26 mouse cellular contexts compared by ENCODE assay signal in genomic region chr4:97596348-97596747, GRCm38 (mm10).
"Had no signal": no experiment of that assay in that cellular context is flagged by ENCODE, and none has a peak within 500 bp of the region (broad histone marks: within the 10 kb centered on the region; RNA-seq: fewer than 3 reads in every experiment).

No protein-coding gene starts in this region.

- H3K9me3 ChIP-seq: heart, embryonic 13.5 days; heart, embryonic 15.5 days; hindbrain, embryonic 13.5 days; hindbrain, embryonic 15.5 days; intestine, embryonic 15.5 days; kidney, embryonic 15.5 days; limb, embryonic 13.5 days; limb, embryonic 15.5 days; liver, embryonic 12.5 days had no signal

- DNase-seq: gastrocnemius, postnatal 14 days; gastrocnemius, postnatal 36 days; heart, adult 11 months; heart, adult 2 months; heart, postnatal 14 days; heart, postnatal 36 days; kidney, adult 11 months; kidney, adult 2 months; kidney, adult 9 months; kidney, postnatal 14 days; kidney, postnatal 36 days; layer of hippocampus, adult 9-11 months; layer of hippocampus, postnatal 36 days had no signal

- H3K9ac ChIP-seq: heart, embryonic 13.5 days; heart, embryonic 15.5 days; hindbrain, embryonic 13.5 days; hindbrain, embryonic 15.5 days; intestine, embryonic 15.5 days; kidney, embryonic 15.5 days; limb, embryonic 13.5 days; limb, embryonic 15.5 days; liver, embryonic 12.5 days; liver, embryonic 14.5 days had no signal

- H3K36me3 ChIP-seq: heart, embryonic 13.5 days; heart, embryonic 15.5 days; hindbrain, embryonic 13.5 days; hindbrain, embryonic 15.5 days; intestine, embryonic 15.5 days; kidney, embryonic 15.5 days; limb, embryonic 13.5 days; limb, embryonic 15.5 days; liver, embryonic 12.5 days had no signal

- H3K27me3 ChIP-seq: heart, embryonic 13.5 days; heart, embryonic 15.5 days; hindbrain, embryonic 13.5 days; hindbrain, embryonic 15.5 days; intestine, embryonic 15.5 days; kidney, embryonic 15.5 days; limb, embryonic 13.5 days; limb, embryonic 15.5 days; liver, embryonic 12.5 days had no signal

- H3K4me2 ChIP-seq: heart, embryonic 11.5 days; heart, embryonic 13.5 days; heart, embryonic 15.5 days; hindbrain, embryonic 13.5 days; hindbrain, embryonic 15.5 days; intestine, embryonic 15.5 days; kidney, embryonic 15.5 days; limb, embryonic 13.5 days; limb, embryonic 15.5 days; liver, embryonic 12.5 days had no signal

- H3K4me1 ChIP-seq: kidney, embryonic 15.5 days had no signal

- ATAC-seq: hindbrain, postnatal 0 days; intestine, embryonic 15.5 days; liver, embryonic 12.5 days had no signal

- H3K4me3 ChIP-seq: heart, adult 2 months; heart, embryonic 13.5 days; heart, embryonic 15.5 days; hindbrain, embryonic 13.5 days; hindbrain, embryonic 15.5 days; intestine, embryonic 15.5 days; kidney, embryonic 15.5 days; limb, embryonic 13.5 days; limb, embryonic 15.5 days; liver, embryonic 12.5 days had no signal

- H3K27ac ChIP-seq: heart, adult 2 months; heart, embryonic 13.5 days; heart, embryonic 15.5 days; hindbrain, embryonic 13.5 days; hindbrain, embryonic 15.5 days; hindbrain, postnatal 0 days; intestine, embryonic 15.5 days; kidney, embryonic 15.5 days; kidney, postnatal 0 days; limb, embryonic 13.5 days; limb, embryonic 15.5 days; liver, embryonic 12.5 days; liver, embryonic 14.5 days had no signal
